Mouse (Mus musculus): Measurements from ENCODE around the gene Gm5127.

- TF ChIP-seq CTCF (conservative IDR thresholded peaks at IDR 0.05; ENCODE audit: low read length) (no peak), POU5F1 (IDR thresholded peaks at IDR 0.05; ENCODE audit: borderline replicate concordance, low read length) (no peak)
Measured at GRCm38 (mm10) chrX:106622512-106622911, 39.5 kb downstream of the Gm5127 start.

All from E14TG2a.4 (cell line).